Mouse (Mus musculus) gonadal fat pad, adult 2 months (tissue): ENCODE results near the gene Hsd11b1. TPM values are rescaled to one million over a fixed set of nuclear protein-coding genes. Genes with fewer than 3 reads are reported as not detected.
"Not testable (repeated sequence)": the region's sequence is repeated elsewhere in the genome, so short reads cannot be mapped to it uniquely, and the experiment has no call there.

ENCODE experiments used
- DNase-seq: peaks from one replicate; pipeline ENCODE4 v3.0.0-alpha.2; 2012; ENCODE audit warnings: low read depth
- polyA plus RNA-seq: library from polyadenylated mRNA; depleted of rRNA; stranded (reverse); fragments of >200 nt; gene quantifications from 2 replicates; pipeline ENCODE4 v1.2.3, GENCODE M21; 2012

Hsd11b1 gene
- polyA plus RNA-seq, 1 experiment, result 184 TPM

GRCm38 (mm10) chr1:193279492-193279891 lies 15.6 kb upstream of the Hsd11b1 start:
- DNase-seq, result no peak

DNA sequence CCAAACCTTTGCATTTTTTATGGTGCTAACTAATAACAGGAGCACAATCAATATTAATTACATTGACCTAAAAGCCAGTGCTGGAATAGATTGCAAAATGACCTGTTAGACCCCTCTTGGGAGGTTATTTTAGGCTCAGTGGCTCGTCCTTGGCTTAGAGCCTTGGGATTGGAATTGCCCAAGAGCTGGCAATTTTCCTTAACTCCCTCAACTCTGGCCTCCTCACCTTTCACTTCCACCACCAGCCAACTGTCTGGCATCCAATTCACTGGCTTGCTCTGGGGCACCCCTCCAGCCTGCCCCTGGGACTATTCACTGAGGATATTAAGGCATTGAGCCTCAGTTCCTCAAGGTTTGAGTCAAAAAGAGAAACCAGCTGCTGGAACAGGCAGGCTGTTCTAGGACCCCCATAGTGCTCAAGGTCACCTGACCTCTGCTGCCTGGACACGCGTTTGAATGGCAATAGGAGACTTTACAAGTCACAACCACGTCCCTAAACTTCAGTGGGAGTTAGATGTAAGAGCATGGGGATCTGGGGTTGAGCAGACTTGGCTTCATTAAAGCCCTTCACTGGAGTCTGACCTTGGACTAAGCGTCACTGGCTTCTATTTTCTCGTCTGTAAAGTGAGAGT lies 14.7 kb upstream of the Hsd11b1 start:
- DNase-seq, result no peak

DNA sequence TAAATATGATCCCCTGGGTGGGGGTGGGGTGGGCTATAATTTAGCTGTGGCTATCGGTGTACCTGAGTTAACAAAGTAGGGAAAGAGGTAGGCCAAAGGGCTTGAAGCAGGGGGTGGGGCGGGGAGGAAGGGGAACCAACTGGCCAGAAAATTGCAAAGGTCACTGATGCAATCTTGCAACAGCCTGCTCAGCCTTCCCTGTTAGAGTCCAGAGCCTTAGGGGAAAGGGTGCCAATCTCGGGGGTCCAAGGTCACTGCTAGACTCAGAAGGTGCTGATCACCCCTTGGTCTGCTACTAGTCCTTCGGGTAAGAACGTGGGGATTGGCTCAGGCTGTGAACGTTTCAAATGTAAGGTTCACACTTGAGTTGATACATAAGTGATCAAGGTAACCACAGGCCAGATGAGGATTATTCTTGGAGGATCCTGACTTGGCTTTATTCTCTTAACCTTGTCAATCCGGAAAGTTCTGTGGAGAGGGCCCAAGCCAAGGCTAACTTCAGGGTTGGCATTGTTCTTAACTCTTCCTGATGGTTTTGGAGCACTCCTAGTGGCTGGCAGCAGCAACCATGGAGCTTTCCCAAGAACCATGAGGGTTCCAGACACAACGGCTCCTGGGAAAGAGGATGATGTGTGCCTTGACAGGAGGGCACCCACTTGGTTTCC lies 10.7 kb upstream of the Hsd11b1 start:
- DNase-seq, result peak; percentile 88

DNA sequence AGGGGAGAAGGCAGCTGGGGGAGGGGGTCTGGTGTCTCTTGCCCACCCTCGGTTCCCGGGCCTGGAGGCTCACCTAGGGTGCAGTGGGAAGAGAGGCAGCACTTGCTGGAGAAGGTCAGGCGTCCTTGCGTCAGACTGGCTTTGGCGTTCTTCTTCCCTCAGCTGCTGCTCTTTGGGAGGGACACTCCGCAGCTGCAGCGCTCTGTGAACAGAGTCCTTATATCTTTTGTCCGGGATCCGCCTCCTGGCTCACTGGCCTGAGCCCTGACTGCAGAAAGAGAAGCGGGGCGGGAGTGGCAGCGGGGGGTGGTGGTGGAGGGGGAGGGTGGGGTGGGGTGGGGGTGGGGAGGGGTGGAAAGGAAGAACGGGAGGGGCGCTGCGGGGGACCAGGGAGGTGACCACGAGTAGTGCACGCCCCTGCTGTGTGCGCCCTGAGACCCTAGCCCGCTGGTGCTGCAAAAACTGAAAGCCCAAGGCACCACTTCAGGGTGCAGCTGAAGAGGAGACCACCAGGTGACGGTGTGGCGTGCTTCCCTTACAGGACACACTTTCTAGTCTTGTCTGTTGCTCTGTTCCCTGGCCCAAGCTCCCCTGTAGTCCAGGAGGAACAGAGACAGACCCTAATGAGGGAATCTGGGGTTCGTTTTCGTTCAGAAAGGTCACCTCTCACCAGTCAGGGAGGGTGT lies 9.2 kb upstream of the Hsd11b1 start, which contains the start of gene G0s2:
G0s2 (minus strand) TSS at position 302 of the 686 bp plus-strand sequence.
- DNase-seq, result no peak

DNA sequence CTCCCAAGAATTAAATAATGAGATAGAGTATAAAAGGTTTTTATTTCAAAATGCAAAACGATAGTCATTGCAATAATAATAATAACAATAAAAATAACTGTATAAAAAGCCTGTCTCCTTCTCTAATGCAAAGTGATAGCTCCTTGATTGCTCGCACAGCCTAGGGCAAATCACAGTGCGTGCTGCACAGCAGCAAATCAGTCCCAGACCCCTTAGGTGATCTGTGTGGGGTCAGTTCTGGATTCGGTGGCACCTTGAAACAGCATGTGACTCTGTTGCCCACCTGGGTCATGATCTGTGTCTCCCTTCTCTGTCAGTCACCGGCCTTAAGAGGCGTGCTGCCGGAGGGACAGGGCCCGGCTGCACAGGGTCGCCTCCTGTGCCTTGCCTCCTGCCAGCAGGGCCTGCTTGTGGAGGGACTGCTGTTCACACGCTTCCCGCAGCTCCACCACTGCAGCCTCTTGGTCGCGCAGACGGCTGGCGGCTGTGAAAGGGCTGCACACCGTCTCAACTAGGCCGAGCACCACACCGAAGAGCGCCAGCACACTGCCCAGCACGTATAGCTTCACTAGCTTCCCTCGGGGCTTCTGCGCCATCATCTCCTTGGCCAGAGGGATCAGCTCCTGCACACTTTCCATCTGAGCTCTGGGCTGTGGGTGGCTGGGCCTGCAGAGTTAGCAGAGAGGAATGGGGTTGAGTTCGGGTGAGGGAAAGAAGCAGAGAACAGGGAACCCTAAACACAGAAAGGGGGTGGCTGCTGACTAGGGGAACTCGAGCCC lies 8.5 kb upstream of the Hsd11b1 start:
- DNase-seq, result no peak

DNA sequence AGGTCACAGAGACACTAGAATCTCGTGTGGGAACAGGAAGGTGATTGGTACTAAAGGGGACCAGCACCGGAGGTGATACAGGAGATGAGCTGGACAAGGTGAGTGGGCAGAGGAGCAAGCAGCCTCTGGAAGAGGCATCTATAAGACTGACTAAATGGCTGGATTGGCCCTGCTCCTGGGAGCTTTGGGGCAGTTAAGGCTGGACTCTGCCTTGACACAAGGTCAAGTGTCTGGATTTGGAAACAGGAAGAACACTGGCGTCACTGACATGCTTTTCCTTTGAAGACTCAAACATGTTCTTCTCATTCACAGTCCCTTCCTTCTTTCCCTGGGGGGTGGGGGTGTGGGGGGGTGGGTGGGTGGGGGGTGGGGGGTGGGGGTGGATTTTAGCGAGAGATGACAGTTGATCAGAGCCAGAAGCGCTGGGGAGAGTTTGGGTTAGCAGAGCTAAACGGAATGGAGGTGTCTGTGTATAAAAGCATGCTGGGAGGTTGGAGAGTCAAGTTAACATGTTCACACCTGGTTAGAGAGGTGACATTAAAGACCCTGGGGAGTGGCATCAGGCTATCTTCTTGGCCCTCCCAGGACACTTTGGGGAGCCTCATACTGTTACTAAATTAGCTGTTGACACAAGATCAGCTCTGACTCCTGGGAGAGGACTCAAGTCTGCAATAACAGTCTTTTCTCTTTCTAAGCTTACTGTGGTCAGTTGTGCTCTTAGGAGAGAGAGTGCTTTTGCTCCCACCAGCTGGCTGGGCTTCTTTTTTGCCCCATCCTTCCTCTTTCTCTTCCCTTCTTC lies 7.3 kb upstream of the Hsd11b1 start:
- no peak for DNase-seq

DNA sequence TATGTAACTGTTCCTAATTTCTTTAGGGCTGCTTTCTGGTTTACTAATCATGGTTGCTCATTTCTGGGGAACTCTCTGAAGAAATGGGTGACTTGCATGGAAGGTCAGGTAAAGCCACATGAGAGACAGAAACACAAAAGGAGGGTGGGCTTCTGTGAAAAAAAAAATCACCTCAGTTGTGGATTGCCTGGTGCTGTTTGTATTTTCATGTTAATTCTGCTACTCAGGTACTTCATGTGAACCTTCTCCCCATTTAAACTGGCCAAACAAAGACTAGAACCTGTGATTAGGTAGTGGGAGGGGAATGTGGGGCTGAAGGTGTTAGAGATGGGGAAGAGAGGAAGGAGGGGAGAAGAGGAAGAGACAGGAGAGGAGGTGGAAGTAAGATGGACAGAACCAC lies 1.9 kb upstream of the Hsd11b1 start:
- DNase-seq, result no peak

- DNase-seq, result no peak
These were observed 608 bp downstream of the Hsd11b1 start for GRCm38 (mm10) chr1:193263026-193263907.

- no peak for DNase-seq
These were observed 1.9 kb downstream of the Hsd11b1 start for GRCm38 (mm10) chr1:193261897-193262548.

GRCm38 (mm10) chr1:193259559-193259958 lies 4.3 kb downstream of the Hsd11b1 start:
- DNase-seq, result no peak

GRCm38 (mm10) chr1:193256621-193257098 lies 7.2 kb downstream of the Hsd11b1 start:
- DNase-seq, result no peak

DNA sequence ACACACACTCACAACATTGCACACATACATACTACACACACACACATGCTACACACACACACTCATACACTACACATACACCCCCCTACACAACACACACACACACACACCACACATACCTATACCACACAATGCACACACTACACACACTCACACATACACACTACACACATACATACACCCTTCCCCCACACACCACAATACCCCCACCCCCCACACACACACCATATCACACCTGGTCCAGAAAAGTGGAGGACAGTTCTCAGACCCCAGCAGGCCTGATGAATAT lies 7.6 kb downstream of the Hsd11b1 start:
- no peak for DNase-seq

DNA sequence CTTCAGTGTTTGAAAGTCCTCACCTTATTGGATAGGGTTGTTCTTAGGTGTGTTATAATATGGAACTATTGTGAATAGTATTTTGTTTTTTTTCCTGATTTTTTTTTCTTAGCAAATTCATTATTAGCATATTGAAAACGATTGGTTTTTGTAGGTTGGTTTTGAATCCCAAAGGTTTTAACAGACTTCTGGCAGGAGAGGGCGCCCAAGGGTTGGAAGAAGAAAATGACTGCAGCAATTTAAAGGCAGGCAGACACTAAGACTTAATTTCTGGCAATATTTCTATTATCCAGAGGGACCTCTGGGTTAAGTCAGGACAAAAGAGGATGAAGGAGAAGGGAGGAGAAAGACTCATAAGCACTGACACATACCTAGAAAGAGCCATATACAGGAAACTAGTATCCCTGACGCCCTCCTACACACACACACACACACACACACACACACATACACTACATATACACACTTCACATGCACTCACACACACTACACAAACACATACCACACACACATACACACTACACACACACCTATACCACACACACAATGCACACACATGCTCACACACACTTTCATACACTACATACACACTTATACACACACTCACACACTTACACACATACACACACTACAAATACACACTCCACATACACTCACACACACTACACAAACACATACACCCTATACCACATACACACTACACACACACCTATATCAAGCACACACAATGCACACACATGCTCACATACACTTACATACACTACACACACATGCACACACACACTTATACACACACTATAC lies 8.2 kb downstream of the Hsd11b1 start:
- DNase-seq, result no peak

GRCm38 (mm10) chr1:193255032-193255431 lies 8.8 kb downstream of the Hsd11b1 start:
- DNase-seq, result no peak

DNA sequence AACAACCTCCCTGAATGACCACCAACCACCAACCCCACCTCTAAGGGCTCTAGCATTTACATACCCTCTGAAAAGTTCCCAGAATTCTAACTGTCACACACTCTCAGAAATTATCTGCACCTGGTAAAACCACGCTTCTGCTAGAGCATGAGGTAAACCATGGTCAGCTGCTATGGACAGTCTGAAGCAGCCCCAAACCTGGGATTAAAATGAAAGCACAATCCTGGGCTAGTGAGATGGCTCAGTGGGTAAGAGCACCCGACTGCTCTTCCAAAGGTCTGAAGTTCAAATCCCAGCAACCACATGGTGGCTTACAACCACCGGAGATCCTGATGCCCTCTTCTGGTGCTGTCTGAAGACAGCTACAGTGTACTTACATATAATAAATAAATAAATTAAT lies 10.0 kb downstream of the Hsd11b1 start:
- not testable (repeated sequence) for DNase-seq

GRCm38 (mm10) chr1:193252616-193253015 lies 11.3 kb downstream of the Hsd11b1 start:
- DNase-seq, result no peak

DNA sequence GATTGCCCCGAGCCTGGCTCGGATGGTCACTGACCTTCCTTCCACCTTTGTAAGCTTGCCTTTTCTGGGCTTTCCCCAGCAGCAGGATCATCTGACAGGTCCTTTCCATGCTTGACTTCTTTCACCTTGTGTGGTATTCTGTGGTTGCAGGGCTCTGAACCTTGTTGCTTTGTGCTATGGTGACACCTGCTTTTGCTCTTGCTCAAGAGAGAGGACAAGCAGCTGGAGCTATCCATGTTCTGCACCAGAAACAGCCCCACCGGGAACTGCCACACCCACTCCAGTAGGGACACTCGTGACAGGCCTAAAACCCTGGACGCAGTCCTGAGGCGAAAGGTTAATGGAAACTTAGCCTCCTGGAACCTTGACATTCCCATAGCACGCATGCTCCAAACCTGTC lies 12.5 kb downstream of the Hsd11b1 start:
- DNase-seq, result no peak

DNA sequence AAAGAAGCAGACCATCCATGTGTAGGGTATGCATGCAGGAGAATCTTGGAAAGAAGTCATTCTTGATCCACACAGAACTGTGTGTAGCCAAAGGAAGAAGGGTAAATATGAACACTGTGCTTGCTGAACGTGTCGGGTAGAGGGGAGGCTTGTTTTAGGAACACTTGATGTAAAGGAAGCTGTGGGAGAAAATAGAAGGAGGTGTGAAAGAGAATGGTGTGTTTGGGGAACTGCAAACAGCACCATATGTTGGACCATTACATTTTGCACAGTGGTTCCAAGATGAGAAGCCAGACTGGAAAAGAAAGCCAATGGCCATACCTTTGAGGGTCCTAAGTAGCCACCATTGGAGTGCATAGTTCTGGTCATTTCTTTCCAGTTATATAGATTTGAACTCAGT lies 13.8 kb downstream of the Hsd11b1 start:
- no peak for DNase-seq

DNA sequence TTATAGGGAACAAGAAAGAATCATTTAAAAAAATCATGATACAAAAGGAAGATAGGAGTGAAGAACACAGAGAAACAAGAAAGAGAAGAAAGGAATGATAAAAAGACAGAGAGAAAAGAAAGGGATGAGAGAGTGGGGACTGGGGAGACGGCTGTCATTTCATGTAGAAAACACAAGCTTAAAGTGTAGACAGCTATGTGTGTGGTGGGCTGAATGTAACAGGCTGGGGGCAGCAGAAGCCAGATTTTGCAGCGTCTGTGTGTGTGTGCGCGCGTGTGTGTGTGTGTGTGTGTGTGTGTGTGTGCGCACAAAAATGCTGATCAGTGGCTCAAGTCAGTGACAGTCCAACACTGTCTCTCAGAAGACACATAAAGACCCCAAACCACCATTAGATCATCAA lies 19.6 kb downstream of the Hsd11b1 start:
- DNase-seq, result no peak
